9 mouse cellular contexts compared by ENCODE assay signal in the genomic region with DNA sequence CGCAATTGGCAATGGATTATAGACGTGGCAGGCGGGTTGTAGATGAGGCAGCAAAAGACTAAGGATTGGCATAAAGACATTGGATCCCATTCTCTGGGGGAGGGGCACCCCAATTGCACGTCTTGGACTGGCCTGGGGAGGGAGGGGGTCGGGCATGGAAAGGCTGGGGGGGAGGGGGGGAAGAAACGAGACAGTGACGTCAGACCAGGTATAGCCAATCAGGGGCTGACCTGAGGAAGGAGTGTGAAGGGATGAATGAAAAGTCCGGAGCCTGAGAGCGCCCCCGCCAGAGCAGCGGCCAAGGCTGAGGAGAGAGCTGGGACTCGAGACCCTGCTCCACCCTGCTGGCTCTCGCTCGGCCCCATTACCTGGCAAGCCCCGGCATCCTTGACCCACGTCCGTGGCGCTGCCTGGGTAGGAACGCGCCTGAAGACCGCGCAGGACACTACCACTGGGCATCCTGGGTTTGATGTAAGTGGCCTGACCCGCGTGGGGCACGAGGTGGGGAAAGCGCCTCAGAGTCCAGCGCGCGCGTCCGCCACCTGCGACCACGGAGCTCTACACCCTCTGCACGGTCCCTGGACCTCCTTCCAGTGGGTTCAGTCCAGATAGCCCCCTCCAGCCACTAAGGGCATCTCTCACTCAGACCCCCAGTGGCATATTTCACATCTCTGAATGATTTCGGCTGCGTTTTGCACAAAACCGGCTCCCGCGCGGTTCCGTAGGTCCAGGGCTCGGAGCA. TPM values are rescaled to one million over a fixed set of nuclear protein-coding genes. Genes with fewer than 3 reads are reported as not detected.
A peak's percentile ranks its signal among the peaks of the same experiment; 100 is the strongest.
DNase-seq lines count a peak whose midpoint lies in the region; ATAC-seq lines count a peak whose summit lies in the region.
"Had no signal": no experiment of that assay in that cellular context is flagged by ENCODE, and none has a peak within 500 bp of the region (broad histone marks: within the 10 kb centered on the region; RNA-seq: fewer than 3 reads in every experiment).

No protein-coding gene starts in this region.

- H3K4me1 ChIP-seq in heart, embryonic 11.5 days (ENCODE audit: control insufficient read depth, insufficient read depth, low read length): peaks cover 3% of the 10 kb centered on the region; the same call in 1 of the 2 replicates
- peaks cover 13% of the 10 kb centered on the region for H3K4me1 ChIP-seq in forebrain, embryonic 11.5 days (replicated peaks; ENCODE audit: control insufficient read depth, insufficient read depth, low read length)

- peak overlapping the region; percentile 13; the same call in 1 of the 2 replicates for H3K4me3 ChIP-seq in heart, embryonic 11.5 days (ENCODE audit: low read depth, low read length)
- H3K4me3 ChIP-seq in forebrain, embryonic 11.5 days (ENCODE audit: low read depth, low read length): peak overlapping the region; percentile 63

- peaks cover 94% of the 10 kb centered on the region for H3K27me3 ChIP-seq in heart, embryonic 11.5 days (ENCODE audit: control insufficient read depth, insufficient read depth, low read length)
- peaks cover 32% of the 10 kb centered on the region for H3K27me3 ChIP-seq in forebrain, embryonic 11.5 days (ENCODE audit: control insufficient read depth, insufficient read depth, low read length)

- intact Hi-C loops in left cerebral cortex, postnatal 25 days (cut with DNase I): no loop called here

- H3K9ac ChIP-seq in heart, embryonic 11.5 days (ENCODE audit: low read depth, low read length): no peak overlapping the region
- H3K9ac ChIP-seq in forebrain, embryonic 11.5 days (ENCODE audit: low read length): peak overlapping the region; percentile 97

- H3K36me3 ChIP-seq in heart, embryonic 11.5 days (ENCODE audit: control insufficient read depth, insufficient read depth, low read length): no peaks in the 10 kb centered on the region
- no peaks in the 10 kb centered on the region; the same call in 1 of the 2 replicates for H3K36me3 ChIP-seq in forebrain, embryonic 11.5 days (ENCODE audit: control insufficient read depth, insufficient read depth, low read length)

- no peak for ATAC-seq in heart, embryonic 11.5 days (replicated peaks; ENCODE audit: insufficient number of reproducible peaks, low FRiP score, low TSS enrichment)
- ATAC-seq in forebrain, embryonic 11.5 days (replicated peaks; ENCODE audit: low FRiP score): peak; percentile 90

- no peaks in the 10 kb centered on the region for H3K9me3 ChIP-seq in heart, embryonic 11.5 days (replicated peaks; ENCODE audit: control insufficient read depth, low read length)
- no peaks in the 10 kb centered on the region for H3K9me3 ChIP-seq in forebrain, embryonic 11.5 days (ENCODE audit: control insufficient read depth, low read length)

- H3K4me2 ChIP-seq in heart, embryonic 11.5 days: peak overlapping the region; percentile 53
- H3K4me2 ChIP-seq in forebrain, embryonic 11.5 days (ENCODE audit: low read depth, low read length, severe bottlenecking): peak overlapping the region; percentile 79

- H3K27ac ChIP-seq in heart, embryonic 11.5 days (ENCODE audit: low read depth, low read length): no peak overlapping the region
- H3K27ac ChIP-seq in forebrain, embryonic 11.5 days (ENCODE audit: low read depth, low read length): peak overlapping the region; percentile 99

- 2% methylated on average over 42 of the region's 42 CpGs for WGBS in heart, embryonic 11.5 days (ENCODE audit: insufficient replicate concordance)
- under 1% methylated on average over 42 of the region's 42 CpGs for WGBS in forebrain, embryonic 11.5 days

- no peak for DNase-seq in heart, adult 8-10 months (ENCODE audit: low spot score)
- peak; percentile 66 for DNase-seq in ZHBTc4 (ENCODE audit: low read depth, low spot score)
- DNase-seq in forebrain, embryonic 11.5 days (ENCODE audit: low spot score): peak; percentile 95
- DNase-seq in left cerebral cortex, postnatal 25 days (ENCODE audit: low spot score in 2 of 2): peak; percentile 79 to 91
- DNase-seq in right cerebral cortex, postnatal 14 days: peak; percentile 76
- no peak for DNase-seq in gastrocnemius, adult 18-20 months (ENCODE audit: low spot score)
- no peak for DNase-seq in ovary, postnatal 10 days (ENCODE audit: low spot score)

RNA-seq across cellular contexts. Expression of a gene that starts 40.1 kb away (rescaled TPM):
- polyA plus RNA-seq in heart, embryonic 11.5 days (2014; fragmentation: Nextera tagmentation; extraction: Ambion mirVana): 0.10 TPM in 1 of 2 replicates, not detected in the other
- total RNA-seq in heart, adult 8-10 months (2022): not detected
- polyA plus RNA-seq in forebrain, embryonic 11.5 days (2014; fragmentation: Nextera tagmentation; extraction: Ambion mirVana): 0.36 TPM in 1 of 2 replicates, not detected in the other
- not detected for total RNA-seq in left cerebral cortex, postnatal 25 days (2021)
- total RNA-seq in gastrocnemius, adult 18-20 months (2021): not detected
- total RNA-seq: hematopoietic stem cell, adult 5-6 weeks had no signal

Comparison
In these comparisons a context has a peak if more than half of its experiments do, and no peak if none do; other contexts are left out.
1. DNase-seq: peak in ZHBTc4 (single experiment), forebrain, embryonic 11.5 days (single experiment), left cerebral cortex, postnatal 25 days (2 of 2) and right cerebral cortex, postnatal 14 days (single experiment); none in heart, adult 8-10 months (single experiment), gastrocnemius, adult 18-20 months (single experiment) and ovary, postnatal 10 days (single experiment).